Mouse (Mus musculus): ENCODE measurements around the gene Degs2.

The Degs2 gene

DNA sequence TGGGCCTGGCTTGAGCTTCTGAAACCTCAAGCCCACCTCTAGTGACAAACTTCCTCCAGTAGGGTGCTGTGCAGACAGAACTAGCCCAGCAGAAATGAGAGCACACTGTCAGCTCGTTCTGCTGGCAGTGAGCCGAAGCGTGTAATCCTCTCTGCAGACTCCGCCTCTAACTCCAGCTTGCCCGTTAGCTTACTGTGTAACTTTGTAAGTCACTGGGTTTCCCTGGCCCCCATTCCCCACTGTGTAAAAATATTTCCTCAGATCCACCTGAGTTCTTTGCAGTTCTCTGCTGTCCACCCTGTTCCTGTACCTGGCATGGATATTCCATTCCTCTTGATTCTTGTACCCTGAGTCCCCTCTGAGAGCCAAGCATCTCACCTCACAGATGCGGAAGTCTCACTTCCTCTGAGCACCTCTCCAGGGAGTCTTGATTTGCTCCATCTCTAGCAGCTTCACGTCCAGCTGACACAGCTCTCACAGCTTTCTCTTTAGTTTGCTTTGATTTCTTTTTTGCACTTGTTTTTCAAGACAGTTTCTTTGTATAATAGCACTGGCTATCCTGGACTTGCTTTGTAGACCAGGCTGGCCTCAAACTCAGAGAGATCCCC lies 51.0 kb downstream of the Degs2 start:
- peak; percentile 30 to 42 for DNase-seq

DNA sequence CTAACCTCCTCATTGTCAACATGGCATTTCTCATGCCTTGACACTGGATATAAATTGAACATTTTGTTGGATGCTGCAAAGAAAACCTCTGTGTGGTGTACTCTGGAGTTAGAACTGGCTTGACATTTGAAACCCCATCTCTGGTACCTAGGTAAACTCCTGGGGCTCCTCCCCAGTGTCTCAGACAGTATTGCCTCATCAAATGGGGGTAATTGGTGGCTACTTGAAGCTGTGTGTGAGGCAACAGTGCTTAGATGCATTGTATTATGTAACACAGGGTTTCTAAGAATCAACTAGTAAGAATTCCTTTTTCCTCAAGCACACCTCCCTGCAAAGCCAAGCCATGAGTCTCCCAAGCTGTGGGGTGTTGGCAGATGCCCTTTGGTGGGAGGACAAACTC lies 54.3 kb downstream of the Degs2 start:
- no peak for DNase-seq

DNA sequence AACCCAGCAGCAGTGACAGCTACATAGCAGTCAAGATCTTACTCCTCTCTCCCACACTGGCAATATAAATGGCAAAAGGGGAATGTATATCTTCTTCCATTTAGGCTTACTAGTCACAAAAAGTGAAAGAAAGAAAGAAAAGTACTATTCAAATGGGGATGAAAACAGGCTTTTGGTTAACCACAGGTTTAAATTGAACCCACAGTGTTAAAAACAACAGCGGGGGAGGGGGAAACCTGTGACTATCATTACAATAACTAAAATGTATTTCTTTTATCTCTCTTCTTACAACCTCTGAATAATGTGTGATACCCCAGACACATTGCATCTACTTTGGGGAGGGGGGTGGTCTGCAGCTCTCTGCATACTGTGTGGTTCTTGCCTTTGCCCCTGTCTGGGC lies 55.9 kb downstream of the Degs2 start:
- DNase-seq = no peak

DNA sequence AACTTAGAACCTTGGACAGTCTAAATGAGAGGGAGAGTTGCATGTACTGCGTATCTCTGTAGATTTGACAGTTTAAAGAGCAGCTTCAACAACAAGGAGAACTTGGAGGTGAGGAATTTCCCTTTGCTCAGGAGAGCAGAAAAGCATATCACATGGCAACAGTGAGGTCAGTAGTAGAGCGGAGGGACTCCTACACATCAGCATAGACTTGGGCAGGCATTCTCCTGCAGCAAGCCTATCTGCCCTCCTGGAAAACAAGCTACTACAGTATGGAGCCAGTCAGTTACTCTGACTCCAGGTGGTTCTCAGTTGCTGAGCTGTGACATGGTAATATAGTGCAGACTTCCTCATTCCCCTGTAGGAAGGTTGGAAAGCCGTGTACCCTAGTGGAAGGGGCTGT lies 60.1 kb downstream of the Degs2 start:
- no peak for DNase-seq

DNA sequence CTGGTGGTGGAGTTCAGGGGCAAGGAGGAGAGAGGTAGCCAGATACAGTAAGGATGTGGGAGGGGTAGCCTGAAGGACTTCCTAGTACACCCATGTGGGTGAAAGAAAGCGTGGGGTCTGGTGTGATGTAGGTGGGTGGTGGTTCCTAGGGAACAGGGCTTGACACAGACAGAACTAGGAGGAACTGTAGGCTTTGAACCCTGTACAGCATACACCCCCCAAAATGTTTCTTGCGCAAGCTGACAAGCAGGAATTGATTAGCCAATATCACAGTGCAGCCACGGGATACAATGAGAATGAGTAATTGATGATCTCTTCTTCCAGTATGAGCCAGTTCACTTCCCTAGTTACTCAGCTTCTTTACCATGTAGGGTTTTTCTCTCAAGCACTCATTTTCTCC lies 63.0 kb downstream of the Degs2 start:
- no peak for DNase-seq

DNA sequence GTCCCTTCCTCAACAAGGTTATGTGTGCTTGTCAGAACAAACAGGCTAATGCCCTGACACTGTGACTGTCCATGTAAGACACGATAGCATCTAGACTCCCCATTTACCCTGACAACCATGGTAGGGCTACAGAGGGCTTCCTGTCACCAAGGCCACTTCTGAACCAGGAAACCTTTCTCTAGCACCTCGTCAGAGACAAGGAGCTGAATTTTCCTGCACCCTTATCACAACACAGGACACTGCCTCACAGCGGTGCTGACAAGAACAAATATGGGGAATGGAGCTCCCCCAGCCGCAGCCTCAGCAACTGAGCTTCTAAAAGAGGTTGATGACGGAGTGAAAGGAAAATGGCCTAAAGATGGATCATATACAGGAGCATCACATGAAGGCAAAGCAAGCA lies 64.7 kb downstream of the Degs2 start:
- no peak for DNase-seq

DNA sequence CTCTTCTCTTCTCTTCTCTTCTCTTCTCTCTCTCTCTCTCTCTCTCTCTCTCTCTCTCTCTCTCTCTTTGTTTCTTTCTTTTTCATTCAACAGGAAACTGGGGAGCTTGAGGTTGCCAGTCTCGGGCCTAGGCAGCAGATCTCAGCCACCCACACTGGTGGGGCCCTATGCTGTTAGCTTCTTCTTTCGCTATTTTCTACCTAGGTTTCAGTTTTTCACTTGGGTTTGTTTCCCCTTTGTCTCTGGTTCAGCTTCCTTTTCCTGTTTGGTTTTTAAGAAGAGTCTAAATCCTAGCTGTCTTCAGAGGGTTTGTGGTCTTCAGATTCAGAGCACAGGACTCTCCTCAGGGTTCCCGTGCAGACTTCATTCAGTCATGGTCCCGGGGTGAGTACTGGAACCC lies 66.6 kb downstream of the Degs2 start:
- DNase-seq = no peak

DNA sequence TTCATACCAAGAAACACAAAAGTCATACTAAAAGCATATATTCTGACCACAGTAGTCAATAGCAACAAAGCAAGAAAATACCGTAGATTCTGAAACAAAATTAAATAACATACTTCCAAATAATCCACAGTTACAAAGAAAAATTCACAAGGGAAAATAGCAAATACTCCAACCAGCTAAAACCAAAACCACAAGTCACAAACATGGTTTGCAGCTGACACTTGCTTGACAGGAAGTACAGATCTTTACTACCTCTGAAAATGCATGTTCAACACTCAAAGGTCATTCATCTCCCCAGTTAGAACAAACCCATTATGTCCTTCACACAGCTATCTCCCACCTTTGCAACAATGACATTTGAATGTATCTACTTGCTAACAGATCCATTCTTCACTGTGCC lies 68.1 kb downstream of the Degs2 start:
- no peak for DNase-seq

DNA sequence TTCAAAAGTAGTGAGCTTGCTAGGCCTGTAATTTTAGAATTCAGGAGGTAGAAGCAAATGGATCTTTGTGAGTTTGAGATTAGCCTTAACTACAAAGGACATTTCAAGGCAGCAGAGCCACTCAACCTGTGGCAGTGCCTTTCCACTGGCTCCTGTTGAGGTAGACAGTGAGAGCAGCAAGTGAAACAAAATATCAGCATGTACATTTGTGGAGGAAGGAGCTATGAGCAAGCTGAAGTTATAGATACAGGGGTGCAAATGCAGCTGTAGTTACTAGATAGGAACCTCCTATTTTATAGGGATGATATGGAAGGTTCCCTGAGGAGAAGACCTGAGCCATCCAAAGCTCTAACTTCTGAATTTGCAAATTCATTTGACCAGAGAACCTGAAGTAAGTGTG lies 69.6 kb downstream of the Degs2 start:
- DNase-seq = no peak

DNA sequence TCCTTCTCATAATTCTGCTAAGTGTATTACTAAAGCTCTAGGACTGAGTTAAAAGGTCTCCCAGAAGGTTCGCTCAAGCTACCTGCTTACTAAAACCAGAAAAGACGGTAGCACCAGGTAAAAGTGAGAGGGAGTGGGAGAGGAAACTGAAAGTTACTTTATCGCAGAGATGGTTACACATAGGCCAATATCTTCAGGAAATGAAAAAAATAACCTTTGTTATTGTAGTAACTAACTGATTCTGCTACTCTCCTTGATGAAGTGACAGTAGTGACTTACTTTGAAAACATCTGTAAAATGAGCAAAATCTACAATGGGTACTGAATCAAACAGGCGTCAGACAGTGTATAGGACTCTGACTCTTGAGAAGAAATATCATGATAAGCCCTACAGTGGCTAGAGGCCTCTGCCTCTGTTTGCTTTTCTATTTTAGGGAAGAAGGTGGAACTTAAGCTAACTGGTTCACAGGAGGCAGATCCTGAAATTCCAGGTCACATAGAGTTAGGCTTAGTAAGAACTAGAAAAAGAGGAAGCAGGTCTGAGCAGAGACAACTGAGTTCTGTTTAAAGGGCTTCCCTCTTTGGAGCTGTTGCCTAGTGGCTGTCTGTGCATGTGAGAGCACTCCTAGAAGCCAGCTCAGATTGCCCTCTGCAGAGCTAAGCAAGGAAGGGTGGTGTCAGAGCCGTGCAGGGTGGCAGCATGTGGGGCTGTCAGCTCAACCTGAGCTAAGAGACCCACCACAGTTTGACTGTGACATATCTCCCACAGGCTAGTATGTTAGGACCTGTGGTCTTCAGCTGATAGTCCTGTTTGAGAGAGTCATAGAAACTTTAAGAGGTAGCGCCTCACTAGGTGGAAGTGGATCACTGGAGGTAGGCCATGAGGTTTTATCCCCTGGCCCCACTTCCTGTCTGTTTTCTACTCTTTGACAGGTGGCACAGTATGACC lies 71.1 kb downstream of the Degs2 start:
- no peak for DNase-seq

DNA sequence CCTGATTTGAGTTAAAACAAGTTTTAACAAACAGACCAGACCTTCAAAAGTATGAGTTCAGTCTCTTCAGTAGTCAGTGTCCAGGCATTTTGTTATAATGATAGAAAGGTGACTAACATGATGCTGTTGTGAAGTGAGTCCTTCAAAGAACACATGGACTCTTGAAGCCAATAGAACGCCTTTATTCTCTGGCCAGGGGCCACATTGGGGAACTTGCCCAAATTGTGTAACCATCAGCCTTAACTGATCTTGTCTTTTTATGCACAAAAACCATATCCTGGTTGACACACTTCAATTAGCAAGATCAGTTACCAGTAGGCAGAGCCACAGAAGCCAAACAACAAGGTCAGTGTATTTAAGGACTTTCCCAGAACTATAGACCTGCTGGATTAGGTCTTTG lies 72.6 kb downstream of the Degs2 start:
- no peak for DNase-seq

All from cerebellum, postnatal 14 days (tissue).